Mouse (Mus musculus) E14TG2a.4 (cell line): ENCODE data around the gene Tmed1.

Experiments
- CTCF ChIP-seq: conservative IDR thresholded peaks from 2 replicates; pipeline ENCODE4 v1.5.1; 2014; ENCODE audit warnings: low read length
- NANOG ChIP-seq: IDR thresholded peaks from 2 replicates; pipeline ENCODE4 v1.6.1; 2014; ENCODE audit warnings: borderline replicate concordance, low read length, mixed read lengths
- POU5F1 ChIP-seq: IDR thresholded peaks from 2 replicates; pipeline ENCODE4 v1.6.1; 2014; ENCODE audit warnings: low read length, borderline replicate concordance

- TF ChIP-seq CTCF (no peak), NANOG (no peak), POU5F1 (no peak)
Observed at GRCm38 (mm10) chr9:21537009-21537408, 27.0 kb upstream of the Tmed1 start.
